ENCODE assay signal across 25 mouse cellular contexts in genomic region chr12:71847617-71848016, GRCm38 (mm10).
"Had no signal": no experiment of that assay in that cellular context is flagged by ENCODE, and none has a peak within 500 bp of the region (broad histone marks: within the 10 kb centered on the region; RNA-seq: fewer than 3 reads in every experiment).

No protein-coding gene starts in this region.

- ATAC-seq: liver, postnatal 0 days; lung, postnatal 0 days; midbrain, embryonic 15.5 days had no signal

- H3K4me2 ChIP-seq: limb, embryonic 12.5 days; limb, embryonic 15.5 days; liver, embryonic 11.5 days; lung, embryonic 14.5 days; midbrain, embryonic 12.5 days; midbrain, embryonic 15.5 days; neural tube, embryonic 12.5 days; neural tube, embryonic 15.5 days had no signal

- H3K4me3 ChIP-seq: left cerebral cortex, adult 2 months; limb, embryonic 12.5 days; limb, embryonic 15.5 days; midbrain, embryonic 12.5 days; midbrain, embryonic 15.5 days; neural tube, embryonic 12.5 days; neural tube, embryonic 15.5 days had no signal

- H3K9ac ChIP-seq: limb, embryonic 12.5 days; limb, embryonic 15.5 days; liver, embryonic 14.5 days; liver, postnatal 0 days; lung, embryonic 14.5 days; midbrain, embryonic 12.5 days; midbrain, embryonic 15.5 days; neural tube, embryonic 12.5 days; neural tube, embryonic 15.5 days had no signal

- H3K36me3 ChIP-seq: limb, embryonic 12.5 days; limb, embryonic 15.5 days; midbrain, embryonic 12.5 days; midbrain, embryonic 15.5 days; neural tube, embryonic 12.5 days; neural tube, embryonic 15.5 days had no signal

- H3K4me1 ChIP-seq: neural tube, embryonic 12.5 days had no signal

- H3K27ac ChIP-seq: left cerebral cortex, adult 2 months; limb, embryonic 12.5 days; limb, embryonic 15.5 days; liver, embryonic 14.5 days; macrophage; midbrain, embryonic 12.5 days; midbrain, embryonic 15.5 days; neural tube, embryonic 12.5 days; neural tube, embryonic 15.5 days; stomach, postnatal 0 days had no signal

- H3K9me3 ChIP-seq: limb, embryonic 12.5 days; limb, embryonic 15.5 days; midbrain, embryonic 12.5 days; midbrain, embryonic 15.5 days; neural tube, embryonic 12.5 days; neural tube, embryonic 15.5 days had no signal

- H3K27me3 ChIP-seq: limb, embryonic 12.5 days; limb, embryonic 15.5 days; midbrain, embryonic 12.5 days; midbrain, embryonic 15.5 days; neural tube, embryonic 12.5 days; neural tube, embryonic 15.5 days had no signal

- DNase-seq: kidney, postnatal 14 days; kidney, postnatal 4 days; layer of hippocampus, adult 9-11 months; layer of hippocampus, postnatal 36 days; left cerebral cortex, postnatal 4 days; liver, postnatal 0 days; lung, embryonic 14.5 days; right cerebral cortex, adult 18-20 months; right cerebral cortex, postnatal 14 days; right cerebral cortex, postnatal 4 days; thymus, adult 2 months; thymus, postnatal 14 days; thymus, postnatal 4 days had no signal
